Mouse (Mus musculus) embryonic facial prominence, embryonic 15.5 days (tissue): ENCODE results near the gene Gdf9. TPM values are rescaled to one million over a fixed set of nuclear protein-coding genes. Genes with fewer than 3 reads are reported as not detected.

ENCODE experiments used
- ATAC-seq: fragments of 200-750 bp; cut with Nextera tagmentation; 2 replicates; pipeline ENCODE4 v1.8.0; 2017; ENCODE audit warnings: low read depth, moderate TSS enrichment; ENCODE audit not compliant: insufficient number of reproducible peaks, low FRiP score, low TSS enrichment
- H3K27ac ChIP-seq: fragments of 300-500 bp; sonication (generic); replicated peaks from 2 replicates; pipeline ENCODE4 v1.5.1; 2015; ENCODE audit warnings: mild to moderate bottlenecking, inconsistent platforms
- H3K27me3 ChIP-seq: fragments of 300-500 bp; sonication (generic); 2 replicates; pipeline ENCODE4 v1.6.1; 2015; ENCODE audit warnings: inconsistent platforms
- H3K36me3 ChIP-seq: fragments of 300-500 bp; sonication (generic); 2 replicates; pipeline ENCODE4 v1.6.1; 2015; ENCODE audit warnings: mild to moderate bottlenecking, inconsistent platforms
- H3K4me1 ChIP-seq: fragments of 300-500 bp; sonication (generic); 2 replicates; pipeline ENCODE4 v1.6.1; 2015; ENCODE audit warnings: inconsistent platforms
- H3K4me2 ChIP-seq: fragments of 300-500 bp; sonication (generic); replicated peaks from 2 replicates; pipeline ENCODE4 v1.6.1; 2015; ENCODE audit warnings: mild to moderate bottlenecking, inconsistent platforms
- H3K4me3 ChIP-seq: fragments of 300-500 bp; sonication (generic); replicated peaks from 2 replicates; pipeline ENCODE4 v1.5.1; 2015; ENCODE audit warnings: mild to moderate bottlenecking, inconsistent platforms
- H3K9ac ChIP-seq: fragments of 300-500 bp; sonication (generic); 2 replicates; pipeline ENCODE4 v1.6.1; 2015; ENCODE audit warnings: inconsistent platforms
- H3K9me3 ChIP-seq: fragments of 300-500 bp; sonication (generic); replicated peaks from 2 replicates; pipeline ENCODE4 v1.6.1; 2016; ENCODE audit warnings: inconsistent platforms
- WGBS: fragments of 180-500 bp; shearing (Covaris S2); methylation state at CpG from one replicate; pipeline ENCODE4 v1.1.7; 2015; 5-methylcytosine and 5-hydroxymethylcytosine counted together
- polyA plus RNA-seq: library from polyadenylated mRNA; unstranded; fragments of >200 nt; fragmentation: Nextera tagmentation; extraction: Ambion mirVana; gene quantifications from 2 replicates; pipeline ENCODE4 v1.2.1, GENCODE M21; 2015

Gdf9 gene
- polyA plus RNA-seq, 1 experiment from 2014 or later, result 2.4 TPM

DNA sequence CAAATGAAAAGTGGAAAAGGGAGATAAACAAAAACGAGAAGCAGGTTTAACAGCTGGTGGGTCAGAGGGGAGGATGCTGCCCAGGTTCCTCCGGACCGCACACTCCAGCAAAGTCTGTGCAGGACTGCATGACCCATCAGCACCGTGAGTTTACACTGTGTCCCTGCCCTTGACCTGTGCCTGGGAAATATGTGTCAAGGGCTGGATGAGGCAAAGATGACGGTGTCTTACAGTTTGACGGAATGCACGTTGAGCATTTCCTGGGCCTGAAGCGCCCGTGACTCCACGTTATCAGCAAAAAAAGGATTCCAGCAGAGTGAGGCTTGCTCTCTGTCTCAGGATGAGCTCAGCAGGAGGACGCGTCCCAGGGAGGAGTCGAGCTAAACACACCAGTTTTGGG is 14.7 kb downstream of the Gdf9 start:
- Histone ChIP-seq H3K9ac (no peak overlapping the region), H3K36me3 (no peaks in the 10 kb centered on the region), H3K27me3 (no peaks in the 10 kb centered on the region), H3K4me3 (no peak overlapping the region), H3K4me2 (no peak overlapping the region), H3K27ac (no peak overlapping the region), H3K4me1 (0 out of 2 replicates have a peak, but pooled peaks cover 3% of the 10 kb centered on the region), H3K9me3 (no peaks in the 10 kb centered on the region)
- WGBS, result 65% methylated on average over 13 of the region's 13 CpGs
- ATAC-seq, result no peak

DNA sequence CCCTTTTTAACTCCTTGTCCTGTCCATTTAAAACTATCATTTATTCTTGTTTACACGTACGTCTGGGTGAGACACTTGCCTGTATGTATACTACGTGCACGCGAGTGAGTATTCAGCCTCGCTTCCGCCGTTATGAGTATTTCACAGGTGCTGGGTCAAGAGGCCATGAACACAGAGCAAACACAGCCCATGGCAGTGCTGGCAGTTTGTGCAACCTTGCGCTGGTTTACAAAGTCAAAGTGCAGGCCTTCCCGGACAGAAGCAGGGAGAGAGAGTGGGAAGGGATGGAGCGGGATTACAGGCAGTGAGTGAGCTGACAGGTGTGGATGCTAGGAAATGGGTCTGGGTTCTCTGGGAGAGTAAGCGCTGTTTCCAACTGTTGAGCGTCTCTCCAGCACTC is 15.4 kb downstream of the Gdf9 start:
- ATAC-seq, result no peak
- Histone ChIP-seq H3K9me3 (no peaks in the 10 kb centered on the region), H3K4me2 (no peak overlapping the region), H3K4me1 (0 out of 2 replicates have a peak, but pooled peaks cover 3% of the 10 kb centered on the region), H3K9ac (no peak overlapping the region), H3K36me3 (no peaks in the 10 kb centered on the region), H3K27me3 (no peaks in the 10 kb centered on the region), H3K4me3 (no peak overlapping the region), H3K27ac (no peak overlapping the region)
- 87% methylated on average over 13 of the region's 13 CpGs for WGBS

DNA sequence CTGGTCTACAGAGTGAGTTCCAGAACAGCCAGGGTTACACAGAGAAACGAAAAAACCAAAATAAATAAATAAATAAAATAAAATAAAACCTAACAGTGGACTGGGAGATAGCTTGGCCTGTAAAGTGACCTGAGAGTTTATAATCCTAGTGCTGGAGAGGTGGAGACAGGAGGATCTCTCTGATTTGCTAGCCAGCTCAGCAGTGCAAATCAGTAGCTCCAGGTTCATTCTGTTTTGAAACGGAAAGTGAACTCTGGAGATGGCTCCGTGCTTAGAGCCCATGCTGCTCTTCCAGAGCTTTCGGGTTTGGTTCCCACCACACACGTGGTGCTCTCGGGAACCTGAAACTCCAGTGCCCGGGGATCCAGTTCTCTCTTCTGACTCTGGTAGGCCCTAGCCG is 17.2 kb downstream of the Gdf9 start:
- Histone ChIP-seq H3K27me3 (no peaks in the 10 kb centered on the region), H3K27ac (no peak overlapping the region), H3K36me3 (no peaks in the 10 kb centered on the region), H3K4me1 (no peaks in the 10 kb centered on the region), H3K4me2 (no peak overlapping the region), H3K9ac (no peak overlapping the region), H3K9me3 (no peaks in the 10 kb centered on the region), H3K4me3 (no peak overlapping the region)
- no peak for ATAC-seq
- 85% methylated on average over 8 of the region's 8 CpGs for WGBS

DNA sequence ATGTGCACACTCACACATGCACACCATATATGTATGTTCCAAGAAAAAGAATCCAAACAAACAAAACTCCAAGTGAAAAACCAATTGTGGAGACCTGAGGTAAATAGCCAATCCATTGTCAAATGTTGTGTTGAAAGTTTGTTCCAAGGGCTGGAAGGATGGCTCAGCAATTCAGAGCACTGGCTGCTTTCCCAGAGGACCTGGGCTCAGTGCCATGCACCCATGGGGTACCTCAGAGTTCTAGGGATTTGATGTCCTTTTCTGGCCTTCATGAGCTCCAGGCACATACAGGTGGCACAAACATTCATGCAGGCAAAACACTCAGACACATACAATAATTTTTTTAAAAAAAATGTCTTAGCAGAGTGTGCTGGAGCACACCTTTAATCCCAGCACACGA is 17.7 kb downstream of the Gdf9 start:
- H3K4me1 ChIP-seq, result no peaks in the 10 kb centered on the region
- 81% methylated on average over 1 of the region's 1 CpGs for WGBS
- no peak overlapping the region for H3K4me3 ChIP-seq
- H3K27me3 ChIP-seq, result no peaks in the 10 kb centered on the region
- no peak overlapping the region for H3K4me2 ChIP-seq
- no peak overlapping the region for H3K27ac ChIP-seq
- no peak overlapping the region for H3K9ac ChIP-seq
- no peaks in the 10 kb centered on the region for H3K9me3 ChIP-seq
- ATAC-seq, result no peak
- H3K36me3 ChIP-seq, result no peaks in the 10 kb centered on the region

DNA sequence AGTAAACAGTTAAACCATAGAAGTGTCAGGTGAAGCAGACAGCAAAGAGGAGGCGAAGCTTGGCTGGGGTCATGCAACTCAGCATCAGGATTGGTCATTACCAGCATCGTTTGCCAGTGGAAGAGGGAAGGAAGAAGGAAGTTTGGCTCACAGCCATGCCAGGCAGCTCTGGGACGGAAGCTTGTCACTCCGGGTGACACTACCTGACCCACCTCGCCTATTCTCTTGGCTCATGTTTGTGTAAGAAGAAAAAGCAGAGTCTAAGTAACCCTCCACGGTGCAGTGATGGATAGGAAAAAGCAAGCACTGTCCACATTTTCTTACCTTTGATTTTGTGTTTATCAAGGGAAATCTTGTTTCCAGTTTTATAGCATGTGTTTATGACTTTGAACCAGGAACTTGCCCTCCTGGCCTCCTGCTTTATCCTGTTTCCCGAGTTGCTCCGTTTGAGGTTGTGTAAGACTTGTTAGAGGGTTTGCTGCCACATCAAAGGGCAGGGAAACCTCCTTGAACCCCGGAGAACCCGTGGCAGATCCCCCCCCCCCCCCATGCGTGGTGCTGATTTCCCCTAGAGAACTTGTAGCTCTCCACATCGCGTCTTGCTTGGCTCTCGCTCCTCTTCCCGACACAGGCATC is 19.4 kb downstream of the Gdf9 start:
- H3K4me1 ChIP-seq, result no peaks in the 10 kb centered on the region
- ATAC-seq, result no peak
- 51% methylated on average over 15 of the region's 15 CpGs for WGBS

DNA sequence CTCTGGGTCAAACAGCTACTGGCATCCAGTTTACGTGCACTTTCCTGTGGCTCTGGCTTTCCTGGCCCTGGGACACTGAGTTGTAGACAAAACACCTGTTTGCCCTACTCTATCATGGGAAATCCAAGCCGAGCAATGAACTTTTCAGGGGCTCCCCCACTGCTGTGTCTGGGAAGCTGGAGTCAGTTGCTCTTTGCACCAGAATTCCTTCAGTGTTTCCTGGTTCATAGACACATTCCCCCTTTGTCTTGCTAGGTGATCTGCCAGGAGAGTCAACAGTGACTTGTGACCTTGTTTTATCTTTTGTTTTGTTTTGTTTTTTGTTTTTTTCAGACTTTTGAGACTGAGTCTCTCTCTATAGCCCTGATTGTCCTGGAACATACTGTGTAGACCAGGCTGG is 20.5 kb downstream of the Gdf9 start:
- ATAC-seq, result no peak
- 63% methylated on average over 2 of the region's 2 CpGs for WGBS
- Histone ChIP-seq H3K9me3 (no peaks in the 10 kb centered on the region), H3K4me1 (no peaks in the 10 kb centered on the region), H3K36me3 (no peaks in the 10 kb centered on the region), H3K9ac (no peak overlapping the region), H3K27ac (no peak overlapping the region), H3K27me3 (0 out of 2 replicates have a peak, but pooled peaks cover 4% of the 10 kb centered on the region), H3K4me3 (no peak overlapping the region), H3K4me2 (no peak overlapping the region)

More for the DNA sequence above, 19.4 kb downstream of the Gdf9 start:
- Histone ChIP-seq H3K27me3 (no peaks in the 10 kb centered on the region), H3K9ac (no peak overlapping the region), H3K4me2 (no peak overlapping the region), H3K9me3 (no peaks in the 10 kb centered on the region), H3K27ac (no peak overlapping the region), H3K4me3 (no peak overlapping the region), H3K36me3 (no peaks in the 10 kb centered on the region)

DNA sequence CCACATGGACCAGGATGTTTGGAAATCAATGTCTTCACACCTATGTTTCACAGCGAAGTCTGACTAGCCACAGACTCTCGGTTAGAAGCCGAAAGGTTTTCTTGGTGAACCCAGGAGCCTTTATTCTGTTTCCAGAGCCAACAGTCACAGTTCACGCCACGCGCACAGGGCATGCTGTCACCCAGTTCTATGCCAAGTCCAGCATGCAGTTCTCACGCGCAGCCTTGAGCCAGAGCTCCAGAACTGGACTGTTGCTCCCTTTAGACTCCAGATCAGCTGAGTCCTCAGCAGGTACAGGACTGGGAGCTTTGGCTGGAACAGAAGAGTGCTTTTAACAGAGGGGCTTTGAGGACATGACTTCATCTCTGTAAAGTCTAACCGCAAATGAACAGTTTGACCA is 21.6 kb downstream of the Gdf9 start:
- 95% methylated on average over 9 of the region's 9 CpGs for WGBS

DNA sequence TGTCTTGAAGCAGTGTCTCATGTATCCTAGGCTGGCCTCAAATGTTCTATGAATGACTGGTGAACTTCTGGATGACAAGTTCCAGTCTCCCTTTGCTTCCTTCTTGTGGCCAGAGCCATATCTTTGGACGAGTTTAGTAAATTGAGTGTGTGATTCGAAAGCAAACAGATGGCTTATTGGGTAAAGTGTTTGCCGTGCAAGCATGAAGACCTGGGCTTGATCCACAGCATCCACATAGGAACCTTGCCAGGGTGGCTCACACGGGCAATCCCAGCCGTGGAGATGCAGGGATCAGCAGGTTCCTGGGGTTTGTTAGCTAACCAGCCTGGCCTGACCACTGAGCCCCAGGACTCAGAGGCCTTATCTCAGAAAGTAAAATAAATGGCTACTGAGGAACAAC is 22.2 kb downstream of the Gdf9 start:
- Histone ChIP-seq H3K9me3 (no peaks in the 10 kb centered on the region), H3K27ac (no peak overlapping the region), H3K4me2 (no peak overlapping the region), H3K4me3 (no peak overlapping the region), H3K4me1 (0 out of 2 replicates have a peak, but pooled peaks cover 8% of the 10 kb centered on the region), H3K27me3 (peaks cover 11% of the 10 kb centered on the region), H3K9ac (no peak overlapping the region), H3K36me3 (no peaks in the 10 kb centered on the region)
- WGBS, result 80% methylated on average over 5 of the region's 5 CpGs
- no peak for ATAC-seq

More for the DNA sequence above, 21.6 kb downstream of the Gdf9 start:
- H3K27ac ChIP-seq, result no peak overlapping the region
- H3K4me3 ChIP-seq, result no peak overlapping the region
- no peak for ATAC-seq
- H3K4me2 ChIP-seq, result no peak overlapping the region
- H3K27me3 ChIP-seq, result peaks cover 6% of the 10 kb centered on the region
- H3K9me3 ChIP-seq, result no peaks in the 10 kb centered on the region
- no peak overlapping the region for H3K9ac ChIP-seq
- H3K36me3 ChIP-seq, result no peaks in the 10 kb centered on the region
- 0 out of 2 replicates have a peak, but pooled peaks cover 5% of the 10 kb centered on the region for H3K4me1 ChIP-seq

DNA sequence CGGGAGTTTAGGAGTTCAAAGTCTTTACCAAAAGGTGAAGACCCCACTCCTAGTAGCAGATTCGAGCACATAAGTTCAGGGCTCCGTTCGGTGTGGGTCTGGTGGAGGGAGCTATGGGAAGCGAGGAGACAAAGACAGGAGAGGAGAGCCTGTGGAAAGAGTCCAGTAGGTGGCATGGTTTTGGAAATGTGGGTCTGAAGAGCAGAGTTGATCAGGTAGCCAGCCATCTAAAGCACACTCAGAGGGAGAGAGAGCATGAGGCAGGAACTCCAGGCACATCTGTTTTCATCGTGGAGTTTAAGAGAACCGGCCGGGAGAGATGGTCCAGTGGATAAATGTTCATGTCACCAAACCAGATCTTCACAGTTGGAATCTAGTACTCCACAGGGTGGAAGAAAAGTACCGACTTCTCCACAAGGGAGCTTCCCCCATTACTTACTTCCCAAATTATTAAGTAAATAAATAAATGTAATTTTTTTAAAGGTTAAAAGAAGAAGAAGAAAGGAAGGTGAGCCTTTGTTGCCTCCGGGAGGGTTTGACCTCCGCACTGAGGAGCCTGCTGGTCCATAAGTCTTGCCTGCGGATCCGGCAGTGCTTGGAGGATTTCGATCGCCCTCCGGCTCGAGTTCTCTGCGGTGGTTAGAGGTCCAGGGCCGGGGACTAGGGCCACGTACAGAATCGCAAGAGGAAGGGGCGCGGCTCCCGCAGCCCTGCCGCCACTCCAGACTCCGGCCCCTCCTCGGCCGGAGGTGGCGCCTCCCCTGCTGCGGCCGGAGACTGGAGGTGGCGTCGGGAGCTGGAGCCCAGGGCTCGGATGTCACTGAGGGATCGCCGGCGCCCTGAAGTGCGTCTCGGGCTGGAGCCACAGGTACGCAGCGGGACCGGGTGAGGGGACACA is 25.9 kb downstream of the Gdf9 start, which contains the start of the genes Gm10447 and Shroom1:
TSS of gene Gm10447 (minus strand) at position 637 of the 898 bp plus-strand sequence.
TSS of gene Shroom1 (plus strand) at position 732 of the 898 bp plus-strand sequence.
- Histone ChIP-seq H3K9ac (peak within 1 kb of the TSS; percentile 48), H3K4me3 (peak within 1 kb of the TSS; percentile 58), H3K4me2 (peak within 1 kb of the TSS; percentile 94), H3K27ac (0 out of 2 replicates have a peak within 1 kb of the TSS, but pooled peaks have one; percentile 31), H3K36me3 (no peaks in the 10 kb centered on the region), H3K9me3 (no peaks in the 10 kb centered on the region), H3K4me1 (0 out of 2 replicates have a peak, but pooled peaks cover 8% of the 10 kb centered on the region), H3K27me3 (peaks cover 22% of the 10 kb centered on the region)
- WGBS, result 2% methylated on average over 42 of the region's 42 CpGs
- peak; percentile 86 for ATAC-seq

DNA sequence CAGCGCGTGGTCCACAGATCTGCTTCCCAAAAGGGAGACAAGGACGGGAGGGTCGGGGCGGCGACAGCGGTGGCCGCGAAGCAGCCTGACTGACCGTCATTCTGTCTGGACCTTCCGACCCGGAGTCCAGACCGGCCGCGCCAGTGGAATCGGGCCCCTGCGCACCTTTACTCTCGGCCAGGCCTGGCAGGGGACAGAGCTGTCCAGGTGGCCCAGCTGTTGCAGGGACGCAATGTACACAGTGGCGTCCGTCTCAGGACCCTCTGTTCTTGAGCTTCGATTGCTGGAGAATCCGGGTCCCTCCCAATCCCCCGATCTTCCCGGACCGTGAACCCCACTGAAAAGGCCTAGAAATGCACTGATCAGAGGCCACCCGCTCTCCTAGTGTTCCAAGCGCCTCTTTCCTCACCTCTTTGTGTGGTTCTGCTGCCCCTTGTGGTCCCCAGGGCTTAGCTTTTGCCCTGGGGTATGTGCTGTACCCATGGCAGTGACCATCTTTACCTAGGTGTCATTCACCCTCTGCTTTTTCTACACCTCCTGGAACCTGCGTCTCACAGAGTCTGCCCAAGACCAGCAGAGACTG is 26.6 kb downstream of the Gdf9 start:
- Histone ChIP-seq H3K36me3 (no peaks in the 10 kb centered on the region), H3K9ac (peak overlapping the region; percentile 48), H3K27me3 (peaks cover 29% of the 10 kb centered on the region), H3K4me1 (0 out of 2 replicates have a peak, but pooled peaks cover 8% of the 10 kb centered on the region), H3K9me3 (no peaks in the 10 kb centered on the region), H3K4me2 (peak overlapping the region; percentile 94), H3K4me3 (peak overlapping the region; percentile 58), H3K27ac (no peak overlapping the region)
- ATAC-seq, result no peak
- WGBS, result 4% methylated on average over 29 of the region's 29 CpGs

DNA sequence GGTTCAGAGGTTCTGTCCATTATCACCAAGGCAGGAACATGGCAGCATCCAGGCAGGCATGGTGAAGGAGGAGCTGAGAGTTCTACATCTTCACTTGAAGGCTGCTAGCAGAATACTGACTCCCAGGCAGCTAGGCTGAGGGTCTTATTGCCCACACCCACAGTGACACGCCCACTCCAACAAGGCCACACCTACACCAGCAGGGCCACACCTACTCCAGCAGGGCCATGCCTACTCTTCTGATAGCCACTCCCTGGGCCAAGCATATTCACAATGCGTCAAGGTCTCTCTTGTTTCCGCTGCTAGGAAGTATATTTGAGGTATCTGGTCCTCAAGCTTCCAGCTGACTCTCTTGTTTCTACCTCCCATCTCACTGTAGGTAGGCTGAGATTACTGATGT is 28.2 kb downstream of the Gdf9 start:
- Histone ChIP-seq H3K9ac (no peak overlapping the region), H3K27me3 (peaks cover 45% of the 10 kb centered on the region), H3K4me1 (peaks cover 17% of the 10 kb centered on the region), H3K36me3 (no peaks in the 10 kb centered on the region), H3K4me2 (no peak overlapping the region), H3K4me3 (no peak overlapping the region), H3K9me3 (no peaks in the 10 kb centered on the region), H3K27ac (no peak overlapping the region)
- WGBS, result 61% methylated on average over 3 of the region's 3 CpGs
- no peak for ATAC-seq
